Mouse (Mus musculus): Measurements from ENCODE around the gene Thbs3. TPM values are rescaled to one million over a fixed set of nuclear protein-coding genes. Genes with fewer than 3 reads are reported as not detected.
A peak's percentile ranks its signal among the peaks of the same experiment; 100 is the strongest.

Thbs3 gene
- total and polyA plus RNA-seq, 3 experiments: 8.9 to 10.1 (median 10.1) TPM

DNA sequence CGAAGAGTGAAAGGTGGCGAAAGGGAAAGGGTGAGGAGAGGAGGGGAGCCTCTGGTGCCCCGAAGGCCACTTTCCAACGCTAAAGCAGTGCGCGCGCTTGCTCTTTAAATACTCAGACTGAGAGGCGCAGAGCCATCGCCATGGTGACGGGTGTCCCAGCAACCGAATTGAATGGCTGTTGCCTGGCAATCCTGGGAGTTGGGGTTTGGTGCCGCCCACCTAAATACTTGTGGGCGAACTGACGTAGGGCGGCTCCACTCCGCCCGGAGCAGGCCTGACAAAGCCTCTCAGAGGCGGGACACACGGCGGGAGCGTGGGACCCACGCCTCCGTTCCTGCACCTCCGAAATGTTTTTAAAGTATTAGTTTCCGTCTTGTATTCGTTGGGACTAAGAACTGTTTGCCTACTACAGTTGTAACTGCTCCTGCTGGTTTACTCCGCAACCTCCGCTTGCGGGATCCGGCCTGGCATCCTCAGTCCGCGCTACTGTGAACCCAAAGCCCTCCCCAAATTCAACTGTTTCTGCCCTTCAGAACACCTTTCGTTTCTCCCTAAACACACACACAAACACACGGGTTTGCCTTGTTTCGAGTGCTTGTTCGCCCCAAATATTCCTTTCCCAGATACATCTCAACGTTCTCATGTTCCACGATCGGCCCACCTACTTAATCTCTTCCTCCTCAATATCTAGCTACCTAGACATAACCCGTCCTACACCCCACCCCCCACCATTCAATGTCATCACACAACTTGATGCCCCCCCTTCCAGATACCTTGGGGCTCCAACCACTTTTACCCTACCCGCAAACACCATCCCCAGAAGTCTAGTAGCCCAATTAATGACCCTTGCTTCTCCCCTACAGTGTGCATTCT lies 12.6 kb downstream of the Thbs3 start:
- peak; percentile 91 for DNase-seq

- peak; percentile 92 for DNase-seq
Measured at GRCm38 (mm10) chr3:89228180-89228549, 13.2 kb downstream of the Thbs3 start.

DNA sequence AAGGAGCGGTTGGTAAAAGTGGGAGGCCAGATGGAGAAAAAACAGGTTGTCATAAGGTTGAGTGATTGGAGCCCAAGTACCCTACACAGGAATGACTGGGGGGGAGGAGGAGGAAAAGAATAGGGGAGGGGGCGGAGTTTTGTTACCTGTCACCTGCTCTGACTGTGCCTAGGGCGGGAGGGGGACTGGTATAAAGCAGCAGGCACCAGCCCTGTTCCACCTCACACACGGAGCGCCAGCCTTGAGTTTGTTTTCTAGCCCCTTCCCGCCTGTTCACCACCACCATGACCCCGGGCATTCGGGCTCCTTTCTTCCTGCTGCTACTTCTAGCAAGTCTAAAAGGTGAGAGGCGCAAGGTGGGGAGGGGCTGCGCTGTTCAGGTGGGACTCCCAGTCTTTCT lies 13.9 kb downstream of the Thbs3 start, which contains the start of gene Muc1:
Gene Muc1, plus strand, starts transcription at position 222 of the 400 bp plus-strand sequence.
- DNase-seq: no peak

- DNase-seq: no peak
Measured at GRCm38 (mm10) chr3:89229276-89229675, 14.3 kb downstream of the Thbs3 start.

- DNase-seq: no peak
Measured at GRCm38 (mm10) chr3:89230561-89230960, 15.6 kb downstream of the Thbs3 start.

DNA sequence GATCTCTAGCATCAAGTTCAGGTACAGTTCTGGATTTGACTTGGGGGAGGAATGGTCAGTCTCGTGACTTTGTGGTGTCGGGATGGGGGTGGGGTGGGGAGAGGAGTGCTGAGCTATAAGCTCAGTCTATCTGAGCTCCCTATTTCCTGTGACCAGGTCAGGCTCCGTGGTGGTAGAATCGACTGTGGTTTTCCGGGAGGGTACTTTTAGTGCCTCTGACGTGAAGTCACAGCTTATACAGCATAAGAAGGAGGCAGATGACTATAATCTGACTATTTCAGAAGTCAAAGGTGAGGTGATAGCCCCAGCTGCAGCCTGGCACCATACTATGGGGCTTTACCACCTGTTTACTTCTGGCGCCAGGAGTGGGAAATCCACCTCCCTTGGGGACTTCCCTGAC lies 16.4 kb downstream of the Thbs3 start:
- no peak for DNase-seq

GRCm38 (mm10) chr3:89231772-89232275 lies 16.8 kb downstream of the Thbs3 start:
- no peak for DNase-seq

- DNase-seq: no peak
Measured at GRCm38 (mm10) chr3:89232614-89233013, 17.6 kb downstream of the Thbs3 start.

- no peak for DNase-seq
Measured at GRCm38 (mm10) chr3:89233562-89234110, 18.7 kb downstream of the Thbs3 start.

GRCm38 (mm10) chr3:89236516-89236915 lies 21.5 kb downstream of the Thbs3 start:
- DNase-seq: no peak

GRCm38 (mm10) chr3:89237682-89238081 lies 22.7 kb downstream of the Thbs3 start:
- DNase-seq: no peak

GRCm38 (mm10) chr3:89238494-89238893 lies 23.5 kb downstream of the Thbs3 start:
- no peak for DNase-seq

- DNase-seq: peak; percentile 52
Measured at GRCm38 (mm10) chr3:89242331-89242895, 27.4 kb downstream of the Thbs3 start.

GRCm38 (mm10) chr3:89243609-89244008 lies 28.6 kb downstream of the Thbs3 start:
- DNase-seq: no peak

DNA sequence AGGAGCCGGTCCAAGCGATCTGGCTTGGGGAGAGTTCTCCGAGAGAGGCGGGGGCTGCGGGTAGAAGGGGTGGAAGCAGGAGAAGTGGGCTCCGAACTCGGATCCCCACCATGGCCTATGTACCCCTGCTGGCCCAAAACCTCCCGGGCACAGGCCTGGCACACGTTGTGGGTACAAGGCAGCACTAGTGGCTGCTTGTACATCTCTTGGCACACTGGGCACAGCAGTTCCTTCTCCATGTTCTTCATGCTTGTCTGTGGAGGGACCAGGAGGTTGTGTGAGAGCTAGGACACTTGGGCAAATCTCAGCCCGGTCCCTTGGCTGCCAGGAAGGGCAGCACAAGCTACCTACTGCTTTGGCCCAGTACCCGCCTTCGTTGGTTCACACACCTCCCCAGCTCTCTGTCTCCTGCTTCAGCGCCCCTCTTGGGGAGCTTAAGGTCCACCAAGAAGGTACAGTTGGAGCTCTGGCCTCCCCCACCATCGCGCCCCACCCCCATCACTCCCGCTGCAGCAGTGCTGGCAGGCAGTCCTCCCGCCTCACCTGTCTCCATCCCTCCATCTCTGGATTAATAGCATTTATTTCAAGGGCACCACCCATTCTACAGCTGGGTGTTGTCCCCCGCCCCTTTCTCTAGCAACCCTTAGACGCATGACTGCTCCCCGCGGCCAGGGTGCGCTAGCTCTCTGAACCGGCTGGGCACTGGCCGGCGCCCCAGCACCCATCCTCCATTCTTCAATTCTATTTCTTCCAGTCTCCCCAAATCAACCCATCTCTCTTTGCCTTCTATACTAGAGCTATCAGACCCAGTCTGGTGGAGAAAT lies 29.4 kb downstream of the Thbs3 start:
- no peak for DNase-seq

- no peak for DNase-seq
Measured at GRCm38 (mm10) chr3:89244982-89245687, 30.2 kb downstream of the Thbs3 start.

- no peak for DNase-seq
Measured at GRCm38 (mm10) chr3:89245688-89246171, 30.8 kb downstream of the Thbs3 start, which contains the start of gene Krtcap2. Gene Krtcap2, plus strand, starts transcription at chr3:89245966.

GRCm38 (mm10) chr3:89246261-89247100 lies 31.5 kb downstream of the Thbs3 start, which contains the start of gene Trim46:
Gene Trim46, minus strand, starts transcription at chr3:89246309.
- peak; percentile 93 for DNase-seq

DNA sequence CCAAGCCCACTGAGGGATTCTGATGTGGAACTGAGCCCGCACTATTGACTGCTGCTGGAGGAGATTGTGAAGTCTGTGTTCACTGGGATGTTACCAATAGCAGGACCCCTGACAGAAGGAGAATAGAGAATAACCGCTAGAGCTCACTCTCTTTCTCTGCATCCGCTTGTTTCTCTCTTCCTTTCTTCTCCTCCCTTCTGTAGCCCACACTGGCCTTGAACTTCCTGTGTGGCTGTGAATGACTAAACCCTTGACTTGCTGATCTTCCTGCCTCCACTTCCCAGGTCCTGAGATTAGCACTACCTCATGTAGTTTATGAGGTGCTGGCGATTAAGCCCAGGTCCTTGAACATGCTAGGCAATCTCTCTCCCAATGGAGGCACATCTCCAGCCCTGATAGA lies 32.5 kb downstream of the Thbs3 start:
- DNase-seq: no peak

- peak; percentile 73 for DNase-seq
Measured at GRCm38 (mm10) chr3:89250435-89251040, 35.6 kb downstream of the Thbs3 start.

All from adrenal gland, adult 2 months (tissue).